Mouse (Mus musculus) intestine, embryonic 14.5 days (tissue): ENCODE data around the gene Gast. TPM values are rescaled to one million over a fixed set of nuclear protein-coding genes. Genes with fewer than 3 reads are reported as not detected.
"Not testable (repeated sequence)": the region's sequence is repeated elsewhere in the genome, so short reads cannot be mapped to it uniquely, and the experiment has no call there.

ENCODE experiments used
- ATAC-seq: fragments of 200-750 bp; cut with Nextera tagmentation; replicated peaks from 2 replicates; pipeline ENCODE4 v1.8.0; 2017; ENCODE audit warnings: low read depth, moderate number of reproducible peaks, moderate TSS enrichment, moderate library complexity; ENCODE audit not compliant: low FRiP score, low TSS enrichment
- DNase-seq: peaks from one replicate; pipeline ENCODE4 v3.0.0-alpha.2; 2018; ENCODE audit warnings: low spot score
- H3K27ac ChIP-seq: fragments of 300-500 bp; sonication (generic); 2 replicates; pipeline ENCODE4 v1.5.1; 2014; ENCODE audit warnings: low read depth, mild to moderate bottlenecking, control low read depth
- H3K27me3 ChIP-seq: fragments of 300-500 bp; sonication (generic); replicated peaks from 2 replicates; pipeline ENCODE4 v1.6.1; 2014; ENCODE audit warnings: low read length, control low read depth; ENCODE audit not compliant: control insufficient read depth, insufficient read depth
- H3K36me3 ChIP-seq: fragments of 300-500 bp; sonication (generic); 2 replicates; pipeline ENCODE4 v1.6.1; 2014; ENCODE audit warnings: low read length, control low read depth; ENCODE audit not compliant: control insufficient read depth, insufficient read depth
- H3K4me1 ChIP-seq: fragments of 300-500 bp; sonication (generic); replicated peaks from 2 replicates; pipeline ENCODE4 v1.6.1; 2014; ENCODE audit warnings: low read length, control low read depth, mixed read lengths; ENCODE audit not compliant: control insufficient read depth, insufficient read depth
- H3K4me2 ChIP-seq: fragments of 300-500 bp; sonication (generic); 2 replicates; pipeline ENCODE4 v1.6.1; 2014; ENCODE audit warnings: low read length
- H3K4me3 ChIP-seq: fragments of 300-500 bp; sonication (generic); 2 replicates; pipeline ENCODE4 v1.5.1; 2014; ENCODE audit warnings: low read depth, low read length, control low read depth, mixed read lengths
- H3K9ac ChIP-seq: fragments of 300-500 bp; sonication (generic); 2 replicates; pipeline ENCODE4 v1.6.1; 2014; ENCODE audit warnings: mild to moderate bottlenecking, low read length
- H3K9me3 ChIP-seq: fragments of 300-500 bp; sonication (generic); 2 replicates; pipeline ENCODE4 v1.6.1; 2016; ENCODE audit warnings: low read length, control low read depth; ENCODE audit not compliant: control insufficient read depth
- WGBS: fragments of 180-500 bp; shearing (Covaris S2); extraction: QIAGEN DNeasy Blood & Tissue Kit; methylation state at CpG from one replicate; pipeline ENCODE4 v1.1.7; 2014; 5-methylcytosine and 5-hydroxymethylcytosine counted together
- polyA plus RNA-seq: library from polyadenylated mRNA; unstranded; fragments of >200 nt; fragmentation: Nextera tagmentation; extraction: Ambion mirVana; gene quantifications from 2 replicates; pipeline ENCODE4 v1.2.1, GENCODE M21; 2014

The Gast gene
- polyA plus RNA-seq, 1 experiment from 2014 or later, result 3.2 TPM

- ATAC-seq (no peak), DNase-seq (no peak)
- Histone ChIP-seq H3K27ac (no peak overlapping the region), H3K9ac (no peak overlapping the region), H3K4me3 (no peak overlapping the region), H3K4me2 (no peak overlapping the region), H3K9me3 (no peaks in the 10 kb centered on the region), H3K36me3 (peaks cover 22% of the 10 kb centered on the region), H3K27me3 (no peaks in the 10 kb centered on the region), H3K4me1 (0 out of 2 replicates have a peak, but pooled peaks cover 7% of the 10 kb centered on the region)
- WGBS, result 16% methylated on average over 3 of the region's 3 CpGs
Observed at GRCm38 (mm10) chr11:100323578-100323977, 10.6 kb upstream of the Gast start.

DNA sequence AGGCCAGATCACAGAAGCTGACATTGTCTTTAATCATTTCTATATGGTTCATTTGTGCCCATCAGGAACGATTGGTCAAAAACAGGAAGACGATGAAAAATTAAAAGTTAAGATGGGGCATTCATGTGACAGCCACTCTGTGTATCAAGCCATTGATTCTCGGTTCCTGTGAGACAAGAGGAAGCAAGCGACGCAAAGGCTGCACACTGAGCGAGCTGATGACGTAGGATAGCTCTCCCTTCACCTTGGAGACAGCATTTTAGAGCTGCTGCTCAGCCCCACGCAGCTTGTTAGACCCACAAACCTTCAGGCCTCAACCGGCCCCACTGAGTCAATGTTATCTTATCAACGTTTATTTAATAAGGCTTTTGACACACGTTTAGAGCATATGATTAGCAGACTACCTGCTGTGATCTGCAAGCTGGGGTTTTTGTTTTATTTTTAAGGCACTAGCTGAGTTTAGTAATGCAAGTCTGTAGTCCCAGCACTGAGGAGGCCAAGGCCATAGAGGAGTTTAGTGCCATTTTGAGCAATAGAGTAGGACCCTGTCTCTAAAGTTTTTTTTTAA lies 9.1 kb upstream of the Gast start:
- Histone ChIP-seq H3K27me3 (no peaks in the 10 kb centered on the region), H3K4me3 (no peak overlapping the region), H3K36me3 (peaks cover 22% of the 10 kb centered on the region), H3K9ac (no peak overlapping the region), H3K4me2 (no peak overlapping the region), H3K4me1 (0 out of 2 replicates have a peak, but pooled peaks cover 3% of the 10 kb centered on the region), H3K27ac (no peak overlapping the region), H3K9me3 (no peaks in the 10 kb centered on the region)
- WGBS, result 74% methylated on average over 11 of the region's 11 CpGs
- DNase-seq (no peak), ATAC-seq (no peak)

- no peak overlapping the region for H3K4me2 ChIP-seq
- no peaks in the 10 kb centered on the region for H3K27me3 ChIP-seq
- no peak for ATAC-seq
- no peak for DNase-seq
- H3K4me3 ChIP-seq, result no peak overlapping the region
- peaks cover 5% of the 10 kb centered on the region for H3K36me3 ChIP-seq
- H3K4me1 ChIP-seq, result no peaks in the 10 kb centered on the region
- no peak overlapping the region for H3K9ac ChIP-seq
- no peaks in the 10 kb centered on the region for H3K9me3 ChIP-seq
- H3K27ac ChIP-seq, result no peak overlapping the region
- 73% methylated on average over 11 of the region's 11 CpGs for WGBS
Observed at GRCm38 (mm10) chr11:100327316-100327715, 6.9 kb upstream of the Gast start.

DNA sequence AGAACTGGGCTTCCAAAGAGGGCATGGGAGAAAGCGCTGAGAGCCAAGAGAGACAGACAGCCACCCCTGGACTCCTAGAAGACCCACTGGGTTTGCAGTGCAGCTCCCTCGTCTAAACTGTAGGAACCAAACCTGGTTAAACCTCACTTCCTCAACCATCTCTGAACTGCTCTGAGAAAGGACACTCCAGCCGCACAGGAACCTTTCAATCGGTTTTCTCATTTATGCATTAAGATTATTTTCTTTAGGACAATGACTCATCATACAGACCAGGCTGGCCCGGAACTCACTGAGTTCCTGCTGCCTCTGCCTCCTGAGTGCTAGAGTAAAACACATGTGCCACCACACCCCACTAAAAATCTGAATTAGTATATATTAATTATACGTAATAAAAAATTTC lies 6.4 kb upstream of the Gast start:
- H3K4me1 ChIP-seq, result no peaks in the 10 kb centered on the region
- no peaks in the 10 kb centered on the region for H3K9me3 ChIP-seq
- no peak for DNase-seq
- no peak overlapping the region for H3K4me3 ChIP-seq
- no peak for ATAC-seq
- 83% methylated on average over 6 of the region's 6 CpGs for WGBS
- no peaks in the 10 kb centered on the region for H3K27me3 ChIP-seq
- H3K9ac ChIP-seq, result no peak overlapping the region
- peaks cover under 1% of the 10 kb centered on the region; the same call in 1 of the 2 replicates for H3K36me3 ChIP-seq
- no peak overlapping the region for H3K27ac ChIP-seq
- H3K4me2 ChIP-seq, result no peak overlapping the region

- DNase-seq (no peak), ATAC-seq (no peak)
- Histone ChIP-seq H3K9ac (no peak overlapping the region), H3K27ac (no peak overlapping the region), H3K4me3 (no peak overlapping the region), H3K4me1 (no peaks in the 10 kb centered on the region), H3K36me3 (no peaks in the 10 kb centered on the region), H3K4me2 (no peak overlapping the region), H3K9me3 (no peaks in the 10 kb centered on the region), H3K27me3 (no peaks in the 10 kb centered on the region)
- 67% methylated on average over 16 of the region's 16 CpGs for whole genome bisulfite sequencing
Observed at GRCm38 (mm10) chr11:100330235-100330634, 4.0 kb upstream of the Gast start.

- H3K4me3 ChIP-seq, DNase-seq: not testable (repeated sequence)
- WGBS, result 54% methylated on average over 8 of the region's 8 CpGs
Observed at GRCm38 (mm10) chr11:100330816-100331375, 3.3 kb upstream of the Gast start.

DNA sequence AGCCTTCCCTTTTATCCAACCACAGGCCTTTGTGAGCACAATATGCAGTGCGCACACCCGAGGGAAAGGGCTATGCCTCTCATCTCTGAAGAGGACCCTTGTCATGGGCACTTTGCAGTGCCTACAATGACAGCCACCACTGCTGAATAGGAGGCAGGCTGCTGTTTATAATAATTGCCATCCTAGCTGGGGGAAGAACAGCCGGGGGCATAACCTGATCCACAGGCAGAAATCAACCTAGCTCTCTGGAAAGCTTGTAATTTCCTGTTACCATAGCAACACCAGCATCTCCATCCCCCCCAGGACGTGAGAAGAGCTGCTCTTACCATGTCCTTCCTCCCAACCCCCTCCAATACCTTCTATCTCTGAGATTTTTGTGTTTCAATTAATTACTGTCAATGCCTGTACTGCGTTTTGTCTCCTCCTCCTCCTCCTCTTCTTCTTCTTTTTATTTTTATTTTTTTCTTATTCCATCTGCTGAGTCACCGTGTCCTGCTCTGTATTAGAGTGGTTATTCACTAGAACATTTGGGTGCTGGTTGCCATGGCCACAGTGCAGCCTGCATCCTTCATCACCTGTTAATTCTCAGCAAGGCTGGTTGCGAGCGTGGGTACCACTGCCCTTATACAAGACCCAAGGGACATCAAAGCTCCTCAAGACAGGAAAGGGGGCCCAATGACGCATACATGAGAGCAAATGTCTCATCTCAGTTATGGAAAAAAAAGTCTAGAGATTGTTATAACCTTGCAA lies 1.3 kb upstream of the Gast start:
- H3K4me3 ChIP-seq, result no peak overlapping the region
- 58% methylated on average over 9 of the region's 9 CpGs for WGBS
- DNase-seq (no peak), ATAC-seq (no peak)
- no peaks in the 10 kb centered on the region for H3K27me3 ChIP-seq
- no peak overlapping the region for H3K4me2 ChIP-seq
- no peaks in the 10 kb centered on the region for H3K9me3 ChIP-seq
- H3K9ac ChIP-seq, result no peak overlapping the region
- H3K4me1 ChIP-seq, result peaks cover 7% of the 10 kb centered on the region; the same call in 1 of the 2 replicates
- H3K36me3 ChIP-seq, result no peaks in the 10 kb centered on the region
- no peak overlapping the region for H3K27ac ChIP-seq

More at GRCm38 (mm10) chr11:100330816-100331375, 3.3 kb upstream of the Gast start:
- not testable (repeated sequence) for H3K9me3 ChIP-seq, H3K9ac ChIP-seq, H3K36me3 ChIP-seq, H3K27ac ChIP-seq, H3K4me2 ChIP-seq, H3K27me3 ChIP-seq, H3K4me1 ChIP-seq, ATAC-seq

DNA sequence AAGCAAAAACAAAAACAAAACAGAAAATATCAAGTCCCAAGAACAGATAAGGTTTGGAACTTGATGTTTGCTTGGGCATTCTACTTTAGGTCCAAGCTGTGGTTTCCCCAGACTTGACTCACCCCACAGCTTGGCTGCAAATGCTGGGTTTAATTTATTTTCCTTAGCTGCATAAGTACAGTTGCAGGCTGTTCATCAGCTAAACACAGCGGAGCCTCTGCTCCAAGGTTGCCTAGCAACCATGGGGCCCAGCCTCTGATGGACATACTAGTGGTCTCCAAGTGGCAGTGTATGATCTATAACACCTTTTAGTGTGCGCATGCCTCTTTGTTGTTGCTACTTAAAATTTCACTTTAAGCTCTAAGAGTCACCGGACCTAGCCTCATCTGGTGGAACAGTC lies 1.5 kb downstream of the Gast start:
- Histone ChIP-seq H3K9ac (no peak overlapping the region), H3K27me3 (no peaks in the 10 kb centered on the region), H3K4me1 (peaks cover 7% of the 10 kb centered on the region; the same call in 1 of the 2 replicates), H3K27ac (peak overlapping the region; percentile 18; the same call in 1 of the 2 replicates), H3K4me2 (no peak overlapping the region), H3K9me3 (no peaks in the 10 kb centered on the region), H3K36me3 (no peaks in the 10 kb centered on the region), H3K4me3 (no peak overlapping the region)
- DNase-seq (no peak), ATAC-seq (peak; percentile 54; the same call in 1 of the 2 replicates)
- WGBS, result 23% methylated on average over 3 of the region's 3 CpGs
